Mouse (Mus musculus) embryo, embryonic 11 days (tissue): Measurements from ENCODE around the gene Dlg2.

Experiments
- DNase-seq: peaks from one replicate; pipeline ENCODE4 v3.0.0-alpha.2; 2015

Gene Dlg2

GRCm38 (mm10) chr7:90476313-90477245 is at the start of gene Dlg2:
Gene Dlg2, plus strand, starts transcription at chr7:90476672.
- no peak for DNase-seq

- DNase-seq: no peak
These were observed 49.5 kb upstream of the Dlg2 start for GRCm38 (mm10) chr7:90427006-90427405.

- no peak for DNase-seq
These were observed 44.3 kb upstream of the Dlg2 start for GRCm38 (mm10) chr7:90432221-90432620.

GRCm38 (mm10) chr7:90440044-90440443 is 36.4 kb upstream of the Dlg2 start:
- DNase-seq: no peak

GRCm38 (mm10) chr7:90442070-90442469 is 34.4 kb upstream of the Dlg2 start:
- no peak for DNase-seq

GRCm38 (mm10) chr7:90442518-90443080 is 33.9 kb upstream of the Dlg2 start, which contains the start of gene Crebzf:
Gene Crebzf, plus strand, starts transcription at chr7:90442729.
- peak; percentile 100 for DNase-seq

- DNase-seq: peak; percentile 82
These were observed 33.1 kb upstream of the Dlg2 start for GRCm38 (mm10) chr7:90443101-90444091.

- no peak for DNase-seq
These were observed 32.3 kb upstream of the Dlg2 start for GRCm38 (mm10) chr7:90444206-90444605.

GRCm38 (mm10) chr7:90456149-90456844 is 20.2 kb upstream of the Dlg2 start:
- no peak for DNase-seq

GRCm38 (mm10) chr7:90456845-90457468 is 19.5 kb upstream of the Dlg2 start, which contains the start of gene Tmem126a:
Gene Tmem126a, minus strand, starts transcription at chr7:90457229.
- DNase-seq: peak; percentile 92

GRCm38 (mm10) chr7:90457517-90457916 is 19.0 kb upstream of the Dlg2 start:
- peak; percentile 64 for DNase-seq

- DNase-seq: peak; percentile 25
These were observed 16.1 kb upstream of the Dlg2 start for GRCm38 (mm10) chr7:90460330-90460729.

GRCm38 (mm10) chr7:90460930-90461329 is 15.5 kb upstream of the Dlg2 start:
- DNase-seq: peak; percentile 48

- DNase-seq: no peak
These were observed 15.0 kb upstream of the Dlg2 start for GRCm38 (mm10) chr7:90461441-90461840.

GRCm38 (mm10) chr7:90473511-90473910 is 3.0 kb upstream of the Dlg2 start:
- DNase-seq: no peak

- DNase-seq: peak; percentile 99
These were observed 619 bp upstream of the Dlg2 start, which contains the start of gene Tmem126b for GRCm38 (mm10) chr7:90475793-90476312. Gene Tmem126b, minus strand, starts transcription at chr7:90476001.

GRCm38 (mm10) chr7:90482607-90483006 is 6.1 kb downstream of the Dlg2 start:
- DNase-seq: no peak

- DNase-seq: no peak
These were observed 31.7 kb downstream of the Dlg2 start for GRCm38 (mm10) chr7:90508124-90508523.

GRCm38 (mm10) chr7:90512293-90512692 is 35.8 kb downstream of the Dlg2 start:
- DNase-seq: peak; percentile 51

GRCm38 (mm10) chr7:90539481-90540402 is 63.3 kb downstream of the Dlg2 start:
- peak; percentile 3 for DNase-seq
